Mouse (Mus musculus): ENCODE results near the gene Gucy2c. TPM values are rescaled to one million over a fixed set of nuclear protein-coding genes. Genes with fewer than 3 reads are reported as not detected.

The Gucy2c gene
- polyA plus RNA-seq, 1 experiment from 2014 or later: 0.19 TPM

GRCm38 (mm10) chr6:136721925-136722324 lies 59.6 kb downstream of the Gucy2c start:
- H3K27me3 ChIP-seq: no peaks in the 10 kb centered on the region
- no peaks in the 10 kb centered on the region for H3K36me3 ChIP-seq
- H3K4me3 ChIP-seq: no peak overlapping the region
- ATAC-seq (ENCODE audit: borderline replicate concordance, extremely low read depth, low FRiP score, low TSS enrichment): no peak
- no peaks in the 10 kb centered on the region for H3K4me1 ChIP-seq
- H3K4me2 ChIP-seq: no peak overlapping the region
- 54% methylated on average over 6 of the region's 6 CpGs for WGBS
- H3K9me3 ChIP-seq: no peaks in the 10 kb centered on the region
- no peak overlapping the region for H3K27ac ChIP-seq
- H3K9ac ChIP-seq: no peak overlapping the region

GRCm38 (mm10) chr6:136720436-136720835 lies 61.1 kb downstream of the Gucy2c start:
- Histone ChIP-seq H3K4me1 (no peaks in the 10 kb centered on the region), H3K27ac (no peak overlapping the region), H3K9me3 (no peaks in the 10 kb centered on the region), H3K36me3 (no peaks in the 10 kb centered on the region), H3K9ac (no peak overlapping the region), H3K4me2 (no peak overlapping the region), H3K4me3 (no peak overlapping the region), H3K27me3 (no peaks in the 10 kb centered on the region)
- no peak for ATAC-seq (ENCODE audit: borderline replicate concordance, extremely low read depth, low FRiP score, low TSS enrichment)
- 88% methylated on average over 15 of the region's 15 CpGs for WGBS

GRCm38 (mm10) chr6:136715881-136716431 lies 65.6 kb downstream of the Gucy2c start:
- no peaks in the 10 kb centered on the region for H3K9me3 ChIP-seq

GRCm38 (mm10) chr6:136714097-136714496 lies 67.5 kb downstream of the Gucy2c start:
- Histone ChIP-seq H3K4me2 (no peak overlapping the region), H3K36me3 (no peaks in the 10 kb centered on the region), H3K27ac (no peak overlapping the region), H3K9ac (no peak overlapping the region), H3K4me1 (no peaks in the 10 kb centered on the region), H3K9me3 (no peaks in the 10 kb centered on the region), H3K4me3 (no peak overlapping the region), H3K27me3 (no peaks in the 10 kb centered on the region)
- no peak for ATAC-seq (ENCODE audit: borderline replicate concordance, extremely low read depth, low FRiP score, low TSS enrichment)
- WGBS: 66% methylated on average over 3 of the region's 3 CpGs

More at GRCm38 (mm10) chr6:136715881-136716431, 65.6 kb downstream of the Gucy2c start:
- no peak overlapping the region for H3K4me3 ChIP-seq
- H3K4me2 ChIP-seq: no peak overlapping the region
- no peak overlapping the region for H3K9ac ChIP-seq
- 71% methylated on average over 10 of the region's 11 CpGs for WGBS
- H3K27me3 ChIP-seq: no peaks in the 10 kb centered on the region
- no peaks in the 10 kb centered on the region for H3K4me1 ChIP-seq
- H3K36me3 ChIP-seq: no peaks in the 10 kb centered on the region
- ATAC-seq (ENCODE audit: borderline replicate concordance, extremely low read depth, low FRiP score, low TSS enrichment): no peak
- H3K27ac ChIP-seq: no peak overlapping the region

GRCm38 (mm10) chr6:136710408-136710807 lies 71.2 kb downstream of the Gucy2c start:
- H3K4me2 ChIP-seq: no peak overlapping the region
- H3K4me1 ChIP-seq: no peaks in the 10 kb centered on the region
- no peaks in the 10 kb centered on the region for H3K9me3 ChIP-seq
- no peak for ATAC-seq (ENCODE audit: borderline replicate concordance, extremely low read depth, low FRiP score, low TSS enrichment)
- no peaks in the 10 kb centered on the region for H3K36me3 ChIP-seq
- WGBS: 79% methylated on average over 5 of the region's 5 CpGs
- no peak overlapping the region for H3K9ac ChIP-seq
- no peaks in the 10 kb centered on the region for H3K27me3 ChIP-seq
- no peak overlapping the region for H3K27ac ChIP-seq
- no peak overlapping the region for H3K4me3 ChIP-seq

- H3K27ac ChIP-seq: no peak overlapping the region
- no peak for ATAC-seq (ENCODE audit: borderline replicate concordance, extremely low read depth, low FRiP score, low TSS enrichment)
- H3K27me3 ChIP-seq: no peaks in the 10 kb centered on the region
- no peaks in the 10 kb centered on the region for H3K4me1 ChIP-seq
- 88% methylated on average over 6 of the region's 6 CpGs for WGBS
- no peak overlapping the region for H3K4me2 ChIP-seq
- H3K4me3 ChIP-seq: no peak overlapping the region
- H3K36me3 ChIP-seq: no peaks in the 10 kb centered on the region
- no peak overlapping the region for H3K9ac ChIP-seq
- H3K9me3 ChIP-seq: no peaks in the 10 kb centered on the region
Measured at GRCm38 (mm10) chr6:136708597-136708996, 73.0 kb downstream of the Gucy2c start.

GRCm38 (mm10) chr6:136701878-136702277 lies 79.7 kb downstream of the Gucy2c start:
- no peak for ATAC-seq (ENCODE audit: borderline replicate concordance, extremely low read depth, low FRiP score, low TSS enrichment)
- H3K9ac ChIP-seq: no peak overlapping the region
- no peak overlapping the region for H3K27ac ChIP-seq
- H3K4me2 ChIP-seq: no peak overlapping the region
- no peak overlapping the region for H3K4me3 ChIP-seq
- WGBS: 71% methylated on average over 3 of the region's 3 CpGs
- H3K27me3 ChIP-seq: no peaks in the 10 kb centered on the region
- no peaks in the 10 kb centered on the region for H3K9me3 ChIP-seq
- H3K36me3 ChIP-seq: no peaks in the 10 kb centered on the region
- no peaks in the 10 kb centered on the region for H3K4me1 ChIP-seq

- no peak for ATAC-seq (ENCODE audit: borderline replicate concordance, extremely low read depth, low FRiP score, low TSS enrichment)
- H3K36me3 ChIP-seq: no peaks in the 10 kb centered on the region
- no peaks in the 10 kb centered on the region for H3K4me1 ChIP-seq
- H3K27ac ChIP-seq: no peak overlapping the region
- WGBS: 74% methylated on average over 5 of the region's 5 CpGs
- H3K4me2 ChIP-seq: no peak overlapping the region
- no peak overlapping the region for H3K9ac ChIP-seq
- H3K9me3 ChIP-seq: no peaks in the 10 kb centered on the region
- no peaks in the 10 kb centered on the region for H3K27me3 ChIP-seq
- no peak overlapping the region for H3K4me3 ChIP-seq
Measured at GRCm38 (mm10) chr6:136701185-136701584, 80.4 kb downstream of the Gucy2c start.

GRCm38 (mm10) chr6:136691314-136691713 lies 90.3 kb downstream of the Gucy2c start:
- H3K9me3 ChIP-seq: no peaks in the 10 kb centered on the region
- peaks cover 9% of the 10 kb centered on the region; the same call in 1 of the 2 replicates for H3K4me1 ChIP-seq
- WGBS: 91% methylated on average over 6 of the region's 6 CpGs
- no peak overlapping the region for H3K4me2 ChIP-seq
- no peaks in the 10 kb centered on the region for H3K36me3 ChIP-seq
- H3K4me3 ChIP-seq: no peak overlapping the region
- no peak for ATAC-seq (ENCODE audit: borderline replicate concordance, extremely low read depth, low FRiP score, low TSS enrichment)
- no peak overlapping the region for H3K9ac ChIP-seq
- no peaks in the 10 kb centered on the region for H3K27me3 ChIP-seq
- H3K27ac ChIP-seq: no peak overlapping the region

- Histone ChIP-seq H3K27ac (no peak overlapping the region), H3K4me2 (no peak overlapping the region), H3K36me3 (no peaks in the 10 kb centered on the region), H3K4me3 (no peak overlapping the region), H3K4me1 (peaks cover 9% of the 10 kb centered on the region; the same call in 1 of the 2 replicates), H3K9ac (no peak overlapping the region), H3K27me3 (no peaks in the 10 kb centered on the region), H3K9me3 (no peaks in the 10 kb centered on the region)
- ATAC-seq (ENCODE audit: borderline replicate concordance, extremely low read depth, low FRiP score, low TSS enrichment): no peak
- WGBS: 59% methylated on average over 5 of the region's 5 CpGs
Measured at GRCm38 (mm10) chr6:136690527-136690926, 91.0 kb downstream of the Gucy2c start.

GRCm38 (mm10) chr6:136689790-136690413 lies 91.7 kb downstream of the Gucy2c start:
- H3K9me3 ChIP-seq: no peaks in the 10 kb centered on the region
- H3K4me2 ChIP-seq: no peak overlapping the region
- H3K36me3 ChIP-seq: no peaks in the 10 kb centered on the region
- peak overlapping the region; percentile 33 for H3K27ac ChIP-seq
- no peak overlapping the region for H3K4me3 ChIP-seq
- H3K4me1 ChIP-seq: peaks cover 9% of the 10 kb centered on the region; the same call in 1 of the 2 replicates
- H3K27me3 ChIP-seq: no peaks in the 10 kb centered on the region
- H3K9ac ChIP-seq: no peak overlapping the region
- 0 out of 2 replicates have a peak, but pooled peaks have one; percentile 14 for ATAC-seq (ENCODE audit: borderline replicate concordance, extremely low read depth, low FRiP score, low TSS enrichment)
- 39% methylated on average over 15 of the region's 15 CpGs for WGBS

- no peaks in the 10 kb centered on the region for H3K27me3 ChIP-seq
- no peak overlapping the region for H3K27ac ChIP-seq
- H3K9me3 ChIP-seq: no peaks in the 10 kb centered on the region
- no peak overlapping the region for H3K4me3 ChIP-seq
- no peak overlapping the region for H3K4me2 ChIP-seq
- peaks cover 9% of the 10 kb centered on the region; the same call in 1 of the 2 replicates for H3K4me1 ChIP-seq
- H3K36me3 ChIP-seq: no peaks in the 10 kb centered on the region
- ATAC-seq (ENCODE audit: borderline replicate concordance, extremely low read depth, low FRiP score, low TSS enrichment): no peak
- no peak overlapping the region for H3K9ac ChIP-seq
- 44% methylated on average over 5 of the region's 5 CpGs for WGBS
Measured at GRCm38 (mm10) chr6:136685433-136685832, 96.1 kb downstream of the Gucy2c start.
